Mouse (Mus musculus): Measurements from ENCODE around the gene Rab7b. TPM values are rescaled to one million over a fixed set of nuclear protein-coding genes. Genes with fewer than 3 reads are reported as not detected.

Gene Rab7b
- polyA plus RNA-seq, 1 experiment from 2014 or later, result 2.3 TPM

Other genes starting within 250 kb of the Rab7b start
- 13.6 and 16.7 TPM in 2 replicates for gene Srgap2, start 161.3 kb upstream of the Rab7b start, polyA plus RNA-seq (2015; fragmentation: Nextera tagmentation; extraction: Ambion mirVana)
- 2.2 TPM in 2 replicates for gene Fam72a, start 160.8 kb upstream of the Rab7b start, polyA plus RNA-seq (2015; fragmentation: Nextera tagmentation; extraction: Ambion mirVana)
- gene Avpr1b, start 89.5 kb upstream of the Rab7b start, polyA plus RNA-seq (2015; fragmentation: Nextera tagmentation; extraction: Ambion mirVana), result not detected in 2 replicates
- gene Ctse, start 50.4 kb upstream of the Rab7b start, polyA plus RNA-seq (2015; fragmentation: Nextera tagmentation; extraction: Ambion mirVana), result 0.95 and 1.3 TPM in 2 replicates
- 8.9 and 10.1 TPM in 2 replicates for gene Slc26a9, start 55.3 kb downstream of the Rab7b start, polyA plus RNA-seq (2015; fragmentation: Nextera tagmentation; extraction: Ambion mirVana)
- 0.68 and 0.70 TPM in 2 replicates for gene Pm20d1, start 108.7 kb downstream of the Rab7b start, polyA plus RNA-seq (2015; fragmentation: Nextera tagmentation; extraction: Ambion mirVana)
- 12.6 and 13.7 TPM in 2 replicates for gene Slc41a1, start 138.8 kb downstream of the Rab7b start, polyA plus RNA-seq (2015; fragmentation: Nextera tagmentation; extraction: Ambion mirVana)
- gene Rab29, start 178.5 kb downstream of the Rab7b start, polyA plus RNA-seq (2015; fragmentation: Nextera tagmentation; extraction: Ambion mirVana), result 24.0 and 25.8 TPM in 2 replicates
- 70.5 and 82.9 TPM in 2 replicates for gene Nucks1, start 221.8 kb downstream of the Rab7b start, polyA plus RNA-seq (2015; fragmentation: Nextera tagmentation; extraction: Ambion mirVana)